Mouse (Mus musculus): Measurements from ENCODE around the gene Gm2174. TPM values are rescaled to one million over a fixed set of nuclear protein-coding genes. Genes with fewer than 3 reads are reported as not detected.

Gm2174 gene
- polyA plus RNA-seq, 2 experiments: 2.1 TPM; not detected in 1

DNA sequence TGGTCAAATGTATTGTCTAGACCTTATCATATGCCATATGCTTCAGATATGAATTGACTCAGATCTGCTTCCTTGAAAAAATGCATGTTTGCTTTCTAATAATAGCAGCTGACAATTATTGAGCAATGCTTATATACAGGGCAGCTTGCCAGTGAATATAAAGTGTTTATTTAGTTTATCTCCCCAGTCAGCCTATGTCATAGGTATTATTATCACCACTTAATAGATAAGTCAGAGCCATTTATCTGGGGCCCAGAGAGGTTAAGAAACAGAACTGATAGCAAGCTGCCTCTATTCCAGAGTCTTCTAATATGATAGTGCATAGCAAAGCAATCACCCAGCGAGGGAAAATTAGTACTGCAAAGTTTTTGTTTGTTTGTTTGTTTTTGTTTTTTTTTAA lies 17.1 kb downstream of the Gm2174 start:
- H3K27ac ChIP-seq: no peak overlapping the region
- ATAC-seq (ENCODE audit: insufficient read depth) (peak; percentile 53; the same call in 1 of the 2 replicates), DNase-seq (ENCODE audit: low read depth in 3 of 3, low spot score in 3 of 3) (no peak)
- WGBS (ENCODE audit: insufficient replicate concordance): 30% methylated on average over 1 of the region's 1 CpGs
- no peaks in the 10 kb centered on the region for H3K9me3 ChIP-seq (ENCODE audit: control insufficient read depth, low read length)
- H3K36me3 ChIP-seq (replicated peaks; ENCODE audit: control insufficient read depth, insufficient read depth, low read depth): peaks cover 18% of the 10 kb centered on the region
- H3K27me3 ChIP-seq (ENCODE audit: control insufficient read depth, insufficient read depth, low read length): no peaks in the 10 kb centered on the region
- no peak overlapping the region for H3K4me3 ChIP-seq (ENCODE audit: insufficient read depth in 1 of 2, low read depth in 2 of 2, low read length in 2 of 2)
- H3K9ac ChIP-seq (replicated peaks): no peak overlapping the region
- peak overlapping the region; percentile 24 for H3K4me2 ChIP-seq (ENCODE audit: low read depth)
- TF ChIP-seq EP300 (IDR thresholded peaks at IDR 0.05; ENCODE audit: low read depth): peak; percentile 55
- no peak for TF ChIP-seq CTCF (IDR thresholded peaks at IDR 0.05; ENCODE audit: low read depth)
- peaks cover 0 to 19% of the 10 kb centered on the region in 2 experiments; a peak in 2 of 4 replicates for H3K4me1 ChIP-seq (replicated peaks; ENCODE audit: control insufficient read depth in 2 of 2, insufficient read depth in 2 of 2, low read length in 1 of 2)

DNA sequence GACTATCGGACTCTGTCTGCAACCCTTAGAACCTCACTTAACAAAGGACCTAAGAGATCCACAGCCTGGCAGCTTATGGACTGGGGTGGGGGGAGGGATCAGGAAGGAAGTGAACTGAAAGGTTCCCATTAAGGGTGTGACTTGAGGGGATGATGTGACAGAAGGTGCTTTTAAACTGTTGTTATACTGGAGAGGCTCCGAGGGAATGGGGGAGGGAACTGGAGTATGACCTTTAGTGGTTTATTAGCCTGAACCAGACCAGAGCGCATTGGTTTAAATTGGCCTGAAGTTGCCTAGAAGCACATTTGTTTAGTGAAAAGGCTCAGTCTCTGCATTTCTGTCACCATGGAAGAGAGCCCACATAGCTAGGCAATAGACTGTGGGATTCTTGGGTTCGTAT lies 19.9 kb downstream of the Gm2174 start:
- no peaks in the 10 kb centered on the region for H3K9me3 ChIP-seq (ENCODE audit: control insufficient read depth, low read length)
- peaks cover 0 to 12% of the 10 kb centered on the region in 2 experiments; a peak in 2 of 4 replicates for H3K4me1 ChIP-seq (replicated peaks; ENCODE audit: control insufficient read depth in 2 of 2, insufficient read depth in 2 of 2, low read length in 1 of 2)
- TF ChIP-seq CTCF (IDR thresholded peaks at IDR 0.05; ENCODE audit: low read depth) (no peak), EP300 (IDR thresholded peaks at IDR 0.05; ENCODE audit: low read depth) (no peak)
- no peak overlapping the region for H3K4me2 ChIP-seq (ENCODE audit: low read depth)
- DNase-seq (ENCODE audit: low read depth in 3 of 3, low spot score in 3 of 3): no peak
- no peak overlapping the region for H3K4me3 ChIP-seq (ENCODE audit: insufficient read depth in 1 of 2, low read depth in 2 of 2, low read length in 2 of 2)
- no peak overlapping the region for H3K9ac ChIP-seq (replicated peaks)
- no peaks in the 10 kb centered on the region for H3K27me3 ChIP-seq (ENCODE audit: control insufficient read depth, insufficient read depth, low read length)
- no peak for ATAC-seq (ENCODE audit: insufficient read depth)
- no peak overlapping the region for H3K27ac ChIP-seq
- WGBS (ENCODE audit: insufficient replicate concordance): 68% methylated on average over 4 of the region's 4 CpGs
- H3K36me3 ChIP-seq (replicated peaks; ENCODE audit: control insufficient read depth, insufficient read depth, low read depth): peaks cover 8% of the 10 kb centered on the region; the same call in 1 of the 2 replicates

DNA sequence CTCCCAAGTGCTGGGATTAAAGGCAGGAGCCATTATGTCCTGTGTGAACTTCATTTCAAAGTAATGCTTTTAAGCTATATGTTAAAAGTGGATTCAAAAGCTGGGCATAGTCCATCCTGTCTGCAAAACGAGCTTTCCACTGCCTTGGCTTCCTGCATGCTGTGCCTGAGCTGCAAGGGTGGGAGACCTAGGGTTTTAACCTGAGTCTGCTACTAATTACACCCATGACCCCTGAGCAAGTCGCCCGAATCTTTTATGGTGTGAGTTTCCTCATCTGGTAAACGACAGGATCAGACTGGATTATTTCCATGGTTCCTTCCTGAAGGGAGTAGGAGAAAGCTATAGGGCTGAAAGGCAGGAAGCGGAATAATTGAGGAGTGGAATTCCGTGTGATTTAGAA lies 20.7 kb downstream of the Gm2174 start:
- Histone ChIP-seq H3K27ac (no peak overlapping the region), H3K9ac (replicated peaks) (no peak overlapping the region)

DNA sequence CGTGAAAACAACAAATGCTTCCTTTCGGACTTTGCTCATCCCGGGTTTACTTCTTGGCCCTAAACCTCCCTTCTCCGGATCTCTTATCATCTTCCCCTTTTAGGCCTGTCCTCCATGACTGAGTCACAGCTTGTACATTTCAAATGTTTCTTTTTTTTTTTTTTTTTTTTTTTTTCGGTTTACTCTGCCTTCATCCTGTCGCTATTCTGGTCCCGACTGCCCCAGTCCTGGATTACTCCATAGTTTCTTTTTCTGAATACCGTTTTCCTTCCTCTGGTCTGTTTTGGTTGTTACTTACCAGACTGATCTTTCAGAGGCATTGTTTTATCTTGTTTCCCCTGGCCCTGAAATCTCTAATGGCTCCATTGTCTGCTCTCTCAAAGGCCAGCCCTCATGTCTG lies 26.3 kb downstream of the Gm2174 start:
- Histone ChIP-seq H3K9me3 (ENCODE audit: control insufficient read depth, low read length) (no peaks in the 10 kb centered on the region), H3K4me2 (ENCODE audit: low read depth) (no peak overlapping the region), H3K27me3 (ENCODE audit: control insufficient read depth, insufficient read depth, low read length) (no peaks in the 10 kb centered on the region), H3K9ac (replicated peaks) (no peak overlapping the region), H3K4me1 (replicated peaks; ENCODE audit: control insufficient read depth in 2 of 2, insufficient read depth in 2 of 2, low read length in 1 of 2) (no peaks in the 10 kb centered on the region), H3K4me3 (ENCODE audit: insufficient read depth in 1 of 2, low read depth in 2 of 2, low read length in 2 of 2) (no peak overlapping the region), H3K27ac (no peak overlapping the region), H3K36me3 (replicated peaks; ENCODE audit: control insufficient read depth, insufficient read depth, low read depth) (no peaks in the 10 kb centered on the region)
- 42% methylated on average over 8 of the region's 8 CpGs for WGBS (ENCODE audit: insufficient replicate concordance)
- no peak for TF ChIP-seq CTCF (IDR thresholded peaks at IDR 0.05; ENCODE audit: low read depth)
- TF ChIP-seq EP300 (IDR thresholded peaks at IDR 0.05; ENCODE audit: low read depth): no peak
- ATAC-seq (ENCODE audit: insufficient read depth) (no peak), DNase-seq (ENCODE audit: low read depth in 3 of 3, low spot score in 3 of 3) (no peak)

More for the DNA sequence above, 20.7 kb downstream of the Gm2174 start:
- ATAC-seq (ENCODE audit: insufficient read depth) (no peak), DNase-seq (ENCODE audit: low read depth in 3 of 3, low spot score in 3 of 3) (no peak)
- H3K4me2 ChIP-seq (ENCODE audit: low read depth): no peak overlapping the region
- H3K9me3 ChIP-seq (ENCODE audit: control insufficient read depth, low read length): no peaks in the 10 kb centered on the region
- peaks cover 8% of the 10 kb centered on the region; the same call in 1 of the 2 replicates for H3K36me3 ChIP-seq (replicated peaks; ENCODE audit: control insufficient read depth, insufficient read depth, low read depth)
- H3K4me3 ChIP-seq (ENCODE audit: insufficient read depth in 1 of 2, low read depth in 2 of 2, low read length in 2 of 2): no peak overlapping the region
- H3K4me1 ChIP-seq (replicated peaks; ENCODE audit: control insufficient read depth in 2 of 2, insufficient read depth in 2 of 2, low read length in 1 of 2): peaks cover 0 to 10% of the 10 kb centered on the region in 2 experiments; a peak in 2 of 4 replicates
- 68% methylated on average over 6 of the region's 6 CpGs for WGBS (ENCODE audit: insufficient replicate concordance)
- H3K27me3 ChIP-seq (ENCODE audit: control insufficient read depth, insufficient read depth, low read length): no peaks in the 10 kb centered on the region
- no peak for TF ChIP-seq EP300 (IDR thresholded peaks at IDR 0.05; ENCODE audit: low read depth)
- no peak for TF ChIP-seq CTCF (IDR thresholded peaks at IDR 0.05; ENCODE audit: low read depth)

DNA sequence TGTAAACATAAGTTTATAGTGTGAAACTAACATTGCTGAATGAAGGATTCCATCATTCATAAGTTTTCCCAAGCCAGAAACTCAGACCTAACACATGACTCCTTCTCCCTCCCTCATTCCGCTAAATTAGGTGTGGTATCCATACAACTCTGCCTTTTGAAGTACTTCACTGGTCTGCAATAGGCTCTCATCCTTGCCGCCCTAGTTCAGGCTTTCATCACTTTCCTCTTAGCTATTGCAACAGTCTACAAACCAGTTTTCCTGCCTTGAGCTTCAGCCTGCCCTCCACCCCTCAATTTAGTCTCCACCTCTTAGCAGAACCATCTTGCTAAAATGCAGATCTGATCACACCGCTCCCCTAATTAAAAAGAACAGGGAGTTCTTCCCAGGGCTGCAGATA lies 29.8 kb downstream of the Gm2174 start:
- Histone ChIP-seq H3K27me3 (ENCODE audit: control insufficient read depth, insufficient read depth, low read length) (no peaks in the 10 kb centered on the region), H3K27ac (no peak overlapping the region), H3K36me3 (replicated peaks; ENCODE audit: control insufficient read depth, insufficient read depth, low read depth) (peaks cover 10% of the 10 kb centered on the region), H3K4me2 (ENCODE audit: low read depth) (no peak overlapping the region), H3K4me3 (ENCODE audit: insufficient read depth in 1 of 2, low read depth in 2 of 2, low read length in 2 of 2) (no peak overlapping the region), H3K9ac (replicated peaks) (no peak overlapping the region), H3K9me3 (ENCODE audit: control insufficient read depth, low read length) (no peaks in the 10 kb centered on the region), H3K4me1 (replicated peaks; ENCODE audit: control insufficient read depth in 2 of 2, insufficient read depth in 2 of 2, low read length in 1 of 2) (no peaks in the 10 kb centered on the region)
- DNase-seq (ENCODE audit: low read depth in 3 of 3, low spot score in 3 of 3) (no peak), ATAC-seq (ENCODE audit: insufficient read depth) (no peak)
- TF ChIP-seq EP300 (IDR thresholded peaks at IDR 0.05; ENCODE audit: low read depth) (no peak), CTCF (IDR thresholded peaks at IDR 0.05; ENCODE audit: low read depth) (no peak)
- WGBS (ENCODE audit: insufficient replicate concordance): 84% methylated on average over 3 of the region's 3 CpGs

All from liver, embryonic 14.5 days (tissue).